Mouse (Mus musculus) MEL (cell line): ENCODE data around the gene Smarca1. TPM values are rescaled to one million over a fixed set of nuclear protein-coding genes. Genes with fewer than 3 reads are reported as not detected.

Source experiments
- DNase-seq: peaks from one replicate; pipeline ENCODE4 v3.0.0; 2011; ENCODE audit warnings: low read depth, low spot score
- H3K27ac ChIP-seq: 2 replicates; pipeline ENCODE4 v1.5.1; 2012; ENCODE audit warnings: low read depth, mild to moderate bottlenecking, control low read depth, low read length, moderate library complexity; ENCODE audit not compliant: control insufficient read depth
- H3K27me3 ChIP-seq, 2 experiments: fragments of 150-350 bp in 1 of 2; sonication (generic) in 1 of 2; 2 replicates each; pipeline ENCODE4 v1.6.1; 2012; ENCODE audit warnings: low read length in 2 of 2, mild to moderate bottlenecking in 2 of 2, improper control_type of control experiment in 1 of 2, moderate library complexity in 1 of 2; ENCODE audit not compliant: insufficient read depth in 2 of 2, control insufficient read depth in 1 of 2
- H3K36me3 ChIP-seq, 2 experiments: 2 replicates each; pipeline ENCODE4 v1.6.1; 2012 to 2014; ENCODE audit warnings: low read length in 2 of 2, improper control_type of control experiment in 1 of 2, inconsistent platforms in 1 of 2, mild to moderate bottlenecking in 1 of 2; ENCODE audit not compliant: insufficient read depth in 2 of 2, control insufficient read depth in 1 of 2
- H3K4me1 ChIP-seq, 2 experiments: fragments of 150-350 bp in 1 of 2; sonication (generic) in 1 of 2; 2 replicates each; pipeline ENCODE4 v1.6.1; 2012; ENCODE audit warnings: low read length in 2 of 2, improper control_type of control experiment in 1 of 2, mild to moderate bottlenecking in 1 of 2; ENCODE audit not compliant: insufficient read depth in 2 of 2, control insufficient read depth in 1 of 2
- H3K4me3 ChIP-seq, 2 experiments: fragments of 150-350 bp in 1 of 2; sonication (generic) in 1 of 2; 2 replicates each; pipeline ENCODE4 v1.5.1; 2012; ENCODE audit warnings: low read depth in 2 of 2, low read length in 2 of 2, mild to moderate bottlenecking in 2 of 2, moderate library complexity in 2 of 2, control low read depth in 1 of 2, improper control_type of control experiment in 1 of 2; ENCODE audit not compliant: control insufficient read depth in 1 of 2, insufficient read depth in 1 of 2
- H3K79me2 ChIP-seq: 2 replicates; pipeline ENCODE4 v1.6.1; 2012; ENCODE audit warnings: mild to moderate bottlenecking, low read length, moderate library complexity; ENCODE audit not compliant: control insufficient read depth, poor library complexity, insufficient read depth
- H3K9ac ChIP-seq: 2 replicates; pipeline ENCODE4 v1.6.1; 2012; ENCODE audit warnings: low read depth, mild to moderate bottlenecking, control low read depth, low read length, moderate library complexity; ENCODE audit not compliant: control insufficient read depth, poor library complexity, severe bottlenecking
- H3K9me3 ChIP-seq: fragments of 150-350 bp; sonication (generic); replicated peaks from 2 replicates; pipeline ENCODE4 v1.6.1; 2012; ENCODE audit warnings: mild to moderate bottlenecking, low read length, improper control_type of control experiment, moderate library complexity; ENCODE audit not compliant: insufficient read depth
- CHD2 ChIP-seq: IDR thresholded peaks from 2 replicates; pipeline ENCODE4 v1.6.1; 2011; ENCODE audit warnings: low read length, improper control_type of control experiment
- CTCF ChIP-seq, 3 experiments: IDR thresholded peaks in 2 of 3; conservative IDR thresholded peaks in 1 of 3; 2 replicates each; pipeline ENCODE4 v1.5.1; 2011 to 2012; ENCODE audit warnings: low read length in 3 of 3, low read depth in 2 of 3, mild to moderate bottlenecking in 2 of 3, improper control_type of control experiment in 1 of 3, inconsistent platforms in 1 of 3, mixed read lengths in 1 of 3, moderate library complexity in 1 of 3; ENCODE audit not compliant: control insufficient read depth in 1 of 3, insufficient read depth in 1 of 3, poor library complexity in 1 of 3, severe bottlenecking in 1 of 3
- E2F4 ChIP-seq: IDR thresholded peaks from 2 replicates; pipeline ENCODE4 v1.6.1; 2011; ENCODE audit warnings: low read depth, low read length, improper control_type of control experiment, borderline replicate concordance
- EP300 ChIP-seq, 2 experiments: IDR thresholded peaks; 2 replicates each; pipeline ENCODE4 v1.6.1; 2011; ENCODE audit warnings: improper control_type of control experiment in 2 of 2, low read length in 2 of 2, low read depth in 1 of 2, mild to moderate bottlenecking in 1 of 2
- ETS1 ChIP-seq: IDR thresholded peaks from 2 replicates; pipeline ENCODE4 v1.6.1; 2012; ENCODE audit warnings: low read depth, mild to moderate bottlenecking, inconsistent platforms, low read length, improper control_type of control experiment, moderate library complexity
- HCFC1 ChIP-seq: IDR thresholded peaks from 2 replicates; pipeline ENCODE4 v1.6.1; 2012; ENCODE audit warnings: low read depth, mild to moderate bottlenecking, inconsistent platforms, low read length, improper control_type of control experiment, moderate library complexity
- MAFK ChIP-seq: IDR thresholded peaks from 2 replicates; pipeline ENCODE4 v1.6.1; 2011; ENCODE audit warnings: low read depth, mild to moderate bottlenecking, low read length, improper control_type of control experiment, borderline replicate concordance
- MAX ChIP-seq: IDR thresholded peaks from 2 replicates; pipeline ENCODE4 v1.6.1; 2011; ENCODE audit warnings: low read length, improper control_type of control experiment
- MAZ ChIP-seq: IDR thresholded peaks from 2 replicates; pipeline ENCODE4 v1.6.1; 2012; ENCODE audit warnings: low read depth, mild to moderate bottlenecking, inconsistent platforms, low read length, improper control_type of control experiment
- MEF2A ChIP-seq: IDR thresholded peaks from 2 replicates; pipeline ENCODE4 v1.6.1; 2014; ENCODE audit warnings: low read depth, mild to moderate bottlenecking, inconsistent platforms, low read length, improper control_type of control experiment; ENCODE audit not compliant: poor library complexity, insufficient replicate concordance, severe bottlenecking; ENCODE audit errors: extremely low read depth
- MYC ChIP-seq: IDR thresholded peaks from 2 replicates; pipeline ENCODE4 v1.6.1; 2011; ENCODE audit warnings: low read depth, mild to moderate bottlenecking, low read length, improper control_type of control experiment, moderate library complexity
- POLR2AphosphoS2 ChIP-seq: IDR thresholded peaks from 2 replicates; pipeline ENCODE4 v1.6.1; 2011; ENCODE audit warnings: low read length, improper control_type of control experiment
- POLR2AphosphoS5 ChIP-seq: IDR thresholded peaks from 2 replicates; pipeline ENCODE4 v1.6.1; 2012; ENCODE audit warnings: low read depth, borderline replicate concordance, mild to moderate bottlenecking, inconsistent platforms, low read length, moderate library complexity, mixed read lengths
- RAD21 ChIP-seq: IDR thresholded peaks from 2 replicates; pipeline ENCODE4 v1.6.1; 2011; ENCODE audit warnings: mild to moderate bottlenecking, low read depth, low read length, improper control_type of control experiment
- SIN3A ChIP-seq: IDR thresholded peaks from 2 replicates; pipeline ENCODE4 v1.6.1; 2012; ENCODE audit warnings: low read length, improper control_type of control experiment, inconsistent platforms
- TAL1 ChIP-seq: IDR thresholded peaks from 2 replicates; pipeline ENCODE4 v1.6.1; 2012; ENCODE audit warnings: mild to moderate bottlenecking, inconsistent platforms, low read length, moderate library complexity, mixed read lengths
- TBP ChIP-seq: IDR thresholded peaks from 2 replicates; pipeline ENCODE4 v1.8.0; 2011; ENCODE audit warnings: low read depth, low read length, improper control_type of control experiment
- UBTF ChIP-seq: IDR thresholded peaks from 2 replicates; pipeline ENCODE4 v1.6.1; 2012; ENCODE audit warnings: low read depth, mild to moderate bottlenecking, inconsistent platforms, low read length, improper control_type of control experiment, moderate library complexity, borderline replicate concordance; ENCODE audit not compliant: insufficient read depth
- USF1 ChIP-seq: IDR thresholded peaks from 2 replicates; pipeline ENCODE4 v1.6.1; 2014; ENCODE audit warnings: low read depth, mild to moderate bottlenecking, inconsistent platforms, low read length, improper control_type of control experiment, moderate library complexity
- USF2 ChIP-seq, 2 experiments: IDR thresholded peaks; 2 replicates each; pipeline ENCODE4 v1.6.1; 2011 to 2012; ENCODE audit warnings: improper control_type of control experiment in 2 of 2, low read length in 2 of 2, borderline replicate concordance in 1 of 2, inconsistent platforms in 1 of 2, low read depth in 1 of 2, mild to moderate bottlenecking in 1 of 2; ENCODE audit not compliant: insufficient read depth in 1 of 2
- ZKSCAN1 ChIP-seq: IDR thresholded peaks from 2 replicates; pipeline ENCODE4 v1.6.1; 2012; ENCODE audit warnings: low read depth, mild to moderate bottlenecking, inconsistent platforms, low read length, improper control_type of control experiment, moderate library complexity
- ZMIZ1 ChIP-seq: IDR thresholded peaks from 2 replicates; pipeline ENCODE4 v1.6.1; 2012; ENCODE audit warnings: low read depth, mild to moderate bottlenecking, inconsistent platforms, low read length, improper control_type of control experiment, moderate library complexity
- polyA plus RNA-seq, 2 experiments: library from polyadenylated mRNA; stranded (reverse) in 1 of 2; unstranded in 1 of 2; fragments of >175 nt in 1 of 2; fragments of >200 nt in 1 of 2; gene quantifications; 2 replicates each; pipeline versions ENCODE4 v1.2.1 to v1.2.4; 2012; ENCODE audit warnings: low replicate concordance in 2 of 2, low read depth in 1 of 2; ENCODE audit not compliant: insufficient read length in 2 of 2, insufficient read depth in 1 of 2, missing spikeins in 1 of 2
- total RNA-seq: library from RNA; depleted of rRNA; stranded (reverse); fragments of 300-350 nt; gene quantifications from 2 replicates; pipeline ENCODE4 v1.2.3, GENCODE M21; 2012; rRNA removed

Gene Smarca1
- total RNA-seq (not detected in 2 replicates), polyA plus RNA-seq (not detected)

DNA sequence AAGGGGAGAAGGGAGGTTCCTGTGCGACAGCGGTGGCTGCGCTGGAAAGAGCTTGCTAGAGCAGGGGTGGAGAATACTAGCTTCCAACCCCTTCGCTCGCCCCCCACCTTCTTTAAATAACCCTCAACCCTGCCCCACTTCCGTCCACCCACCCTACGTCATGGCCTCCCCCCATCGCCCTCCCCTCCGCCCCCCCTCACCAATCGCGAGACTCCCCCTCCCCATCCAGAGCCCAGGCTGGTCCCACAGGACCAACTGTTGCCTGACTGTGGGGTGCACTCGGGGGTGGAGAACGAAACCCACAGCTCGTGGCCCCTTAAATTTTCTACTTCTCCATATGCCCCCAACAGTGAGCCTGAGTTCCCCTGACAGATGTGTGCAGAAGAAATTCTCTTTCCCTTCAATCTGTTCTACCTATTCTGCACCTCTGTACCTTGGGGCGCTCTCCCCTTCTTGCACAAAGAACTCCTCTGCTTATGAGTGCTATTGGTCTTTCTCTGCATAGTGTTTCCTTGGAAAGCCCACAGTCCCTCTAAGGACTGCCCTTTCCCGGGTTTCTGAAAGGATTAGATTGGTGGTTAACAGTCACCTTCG is at the start of gene Smarca1:
TSS of gene Smarca1 (minus strand) at position 544 of the 594 bp plus-strand sequence.
- no peak within 1 kb of the TSS for H3K9ac ChIP-seq
- no peak for DNase-seq
- H3K36me3 ChIP-seq, result no peaks in the 10 kb centered on the region
- TF ChIP-seq USF2 (IDR thresholded peaks at IDR 0.05; ENCODE audit: borderline replicate concordance in 1 of 2, insufficient read depth in 1 of 2, low read depth in 1 of 2, low read length in 2 of 2), result no peak
- no peak for TF ChIP-seq HCFC1
- no peak for TF ChIP-seq POLR2AphosphoS5
- no peak for TF ChIP-seq ETS1
- TF ChIP-seq MAZ, result no peak
- no peak for TF ChIP-seq TBP
- no peak for TF ChIP-seq UBTF
- no peak for TF ChIP-seq RAD21
- TF ChIP-seq EP300 (IDR thresholded peaks at IDR 0.05; ENCODE audit: low read depth in 1 of 2, low read length in 2 of 2), result no peak
- no peak for TF ChIP-seq MAX
- H3K79me2 ChIP-seq, result no peaks in the 10 kb centered on the region
- H3K9me3 ChIP-seq, result no peaks in the 10 kb centered on the region
- H3K4me1 ChIP-seq, result no peaks in the 10 kb centered on the region
- no peak within 1 kb of the TSS for H3K4me3 ChIP-seq
- H3K27me3 ChIP-seq, result no peaks in the 10 kb centered on the region
- H3K27ac ChIP-seq, result no peak within 1 kb of the TSS

- no peaks in the 10 kb centered on the region for H3K79me2 ChIP-seq
- H3K27me3 ChIP-seq, result no peaks in the 10 kb centered on the region
- peak; percentile 34 for DNase-seq
- no peak for TF ChIP-seq SIN3A
- TF ChIP-seq MYC, result no peak
- no peak for TF ChIP-seq CHD2
- no peak for TF ChIP-seq TBP
- TF ChIP-seq MEF2A, result no peak
- no peak for TF ChIP-seq E2F4
- TF ChIP-seq TAL1, result no peak
- TF ChIP-seq USF2 (IDR thresholded peaks at IDR 0.05; ENCODE audit: borderline replicate concordance in 1 of 2, insufficient read depth in 1 of 2, low read depth in 1 of 2, low read length in 2 of 2), result no peak
- TF ChIP-seq ZKSCAN1, result no peak
- no peak for TF ChIP-seq USF1
- TF ChIP-seq CTCF (IDR thresholded peaks at IDR 0.05 in 2 of 3, conservative IDR thresholded peaks at IDR 0.05 in 1 of 3; ENCODE audit: control insufficient read depth in 1 of 3, insufficient read depth in 1 of 3, low read depth in 2 of 3, low read length in 3 of 3, poor library complexity in 1 of 3, severe bottlenecking in 1 of 3), result no peak
- no peak for TF ChIP-seq MAX
- TF ChIP-seq POLR2AphosphoS5, result no peak
- no peak for TF ChIP-seq POLR2AphosphoS2
- TF ChIP-seq HCFC1, result no peak
- no peak for TF ChIP-seq ZMIZ1
- no peak for TF ChIP-seq MAFK
- TF ChIP-seq EP300 (IDR thresholded peaks at IDR 0.05; ENCODE audit: low read depth in 1 of 2, low read length in 2 of 2), result no peak
- no peak overlapping the region for H3K4me3 ChIP-seq
- no peak overlapping the region for H3K9ac ChIP-seq
- no peak overlapping the region for H3K27ac ChIP-seq
- H3K9me3 ChIP-seq, result no peaks in the 10 kb centered on the region
- peaks cover 13 to 21% of the 10 kb centered on the region in 2 experiments for H3K36me3 ChIP-seq
- H3K4me1 ChIP-seq, result peaks cover 0 to 7% of the 10 kb centered on the region in 2 experiments; a peak in 1 of 4 replicates
Observed at GRCm38 (mm10) chrX:47937740-47938139, 45.0 kb upstream of the Smarca1 start.
